Comparison of ENCODE assay signal across 11 mouse cellular contexts in the genomic region with DNA sequence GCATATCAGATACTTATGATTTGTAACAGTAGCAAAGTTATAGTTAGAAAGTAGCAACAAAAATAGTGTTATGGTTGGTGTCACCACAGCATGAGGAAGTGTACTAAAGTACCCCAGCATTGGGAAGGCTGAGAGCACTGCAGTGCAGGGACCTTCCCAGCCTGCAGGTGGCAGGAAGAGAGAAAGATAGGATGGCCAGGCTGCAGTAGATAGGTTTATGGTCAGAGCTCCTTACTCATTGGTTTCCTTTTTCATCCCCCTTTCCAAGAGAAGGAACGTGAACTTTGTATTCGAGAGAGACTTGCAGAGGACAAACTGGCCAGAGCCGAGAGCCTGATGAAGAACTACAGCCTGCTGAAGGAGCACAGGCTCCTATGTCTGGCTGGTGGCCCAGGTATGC. TPM values are rescaled to one million over a fixed set of nuclear protein-coding genes. Genes with fewer than 3 reads are reported as not detected.
DNase-seq lines count a peak whose midpoint lies in the region; ATAC-seq and TF ChIP-seq lines count a peak whose summit lies in the region.
"Had no signal": no experiment of that assay in that cellular context is flagged by ENCODE, and none has a peak within 500 bp of the region (broad histone marks: within the 10 kb centered on the region; RNA-seq: fewer than 3 reads in every experiment).

No protein-coding gene starts in this region.

- peak; percentile 29 for TF ChIP-seq CTCF in lung, embryonic 14.5 days (IDR thresholded peaks at IDR 0.05; ENCODE audit: low read depth)

- no peak overlapping the region for H3K9ac ChIP-seq in lung, embryonic 14.5 days
- H3K9ac ChIP-seq: heart, embryonic 12.5 days had no signal

- WGBS in lung, embryonic 14.5 days: 84% methylated on average over 3 of the region's 3 CpGs

- no peak overlapping the region for H3K4me3 ChIP-seq in lung, embryonic 14.5 days (ENCODE audit: low read depth, low read length)
- H3K4me3 ChIP-seq: heart, embryonic 12.5 days had no signal

- no peaks in the 10 kb centered on the region for H3K4me1 ChIP-seq in lung, embryonic 14.5 days (ENCODE audit: insufficient read depth)
- H3K4me1 ChIP-seq: heart, embryonic 12.5 days had no signal

- H3K4me2 ChIP-seq in lung, embryonic 14.5 days: no peak overlapping the region
- H3K4me2 ChIP-seq: heart, embryonic 12.5 days had no signal

- H3K27me3 ChIP-seq in lung, embryonic 14.5 days (ENCODE audit: insufficient read depth, low read length): no peaks in the 10 kb centered on the region
- H3K27me3 ChIP-seq: heart, embryonic 12.5 days had no signal

- peak; percentile 81; the same call in 1 of the 2 replicates for ATAC-seq in frontal cortex, adult (ENCODE audit: low TSS enrichment)
- no peak for ATAC-seq in lung, embryonic 14.5 days (ENCODE audit: insufficient read depth)
- 0 out of 2 replicates have a peak, but pooled peaks have one; percentile 37 for ATAC-seq in erythroblast, adult 5-6 weeks (replicated peaks; ENCODE audit: low FRiP score, poor library complexity, severe bottlenecking)
- ATAC-seq in megakaryocyte progenitor cell, adult 5-6 weeks (replicated peaks; ENCODE audit: poor library complexity): peak; percentile 80
- ATAC-seq: inflammation-experienced regulatory T-cells, adult 6 months had no signal

- H3K9me3 ChIP-seq in lung, embryonic 14.5 days (ENCODE audit: low read depth, low read length): no peaks in the 10 kb centered on the region
- H3K9me3 ChIP-seq: heart, embryonic 12.5 days had no signal

- no peak overlapping the region for H3K27ac ChIP-seq in lung, embryonic 14.5 days (ENCODE audit: low read depth)
- H3K27ac ChIP-seq: macrophage had no signal

- peaks cover 86% of the 10 kb centered on the region for H3K36me3 ChIP-seq in lung, embryonic 14.5 days (ENCODE audit: insufficient read depth)

- DNase-seq in frontal cortex, postnatal 14 days (ENCODE audit: low spot score in 2 of 2): no peak
- DNase-seq in lung, embryonic 14.5 days: no peak
- DNase-seq in lung, postnatal 4 days: no peak
- no peak for DNase-seq in cerebellum, adult 9-10 months
- DNase-seq in layer of hippocampus, adult 18-20 months (ENCODE audit: low spot score in 2 of 2): no peak

RNA-seq across cellular contexts. Expression of a gene that starts 7.9 kb away (rescaled TPM):
- polyA plus RNA-seq in lung, embryonic 14.5 days (2014; fragmentation: Nextera tagmentation; extraction: Ambion mirVana): 43.7 and 46.8 TPM in 2 replicates
- total RNA-seq in erythroblast, adult 5-6 weeks (2015; ENCODE audit: low replicate concordance): 18.4 and 18.8 TPM in 2 replicates
- 29.2 and 65.2 TPM in 2 replicates for total RNA-seq in erythroblast, adult 5-6 weeks (2017; ENCODE audit: low replicate concordance)
- total RNA-seq in megakaryocyte progenitor cell, adult 5-6 weeks (2015): 22.4 and 23.4 TPM in 2 replicates
- 35.8 and 36.8 TPM in 2 replicates for total RNA-seq in megakaryocyte progenitor cell, adult 5-6 weeks (2017)
- 1 to 10 TPM; 1.2 to 1.3 TPM for total RNA-seq in layer of hippocampus, adult 18-20 months (2021)

Comparison
In these comparisons a context has a peak if more than half of its experiments do, and no peak if none do; other contexts are left out.
1. RNA of a gene that starts 7.9 kb away (total RNA-seq): 22.4 to 36.8 TPM in megakaryocyte progenitor cell, adult 5-6 weeks and 18.4 to 65.2 TPM in erythroblast, adult 5-6 weeks; 1.2 to 1.3 TPM in layer of hippocampus, adult 18-20 months; every median in the first group is over 4 times any median in the second.